Mouse (Mus musculus) frontal cortex, postnatal 10 days (tissue): ENCODE results near the gene 4930453N24Rik.

Source experiments
- DNase-seq, 2 experiments: peaks; one replicate each; pipeline ENCODE4 v3.0.0; 2022; ENCODE audit warnings: low spot score in 2 of 2, mixed read lengths in 1 of 2

Gene 4930453N24Rik

GRCm38 (mm10) chr16:64723273-64724057 is 47.5 kb downstream of the 4930453N24Rik start:
- DNase-seq: peak; percentile 21 to 40

- DNase-seq: no peak
Measured at GRCm38 (mm10) chr16:64721542-64721941, 49.4 kb downstream of the 4930453N24Rik start.

GRCm38 (mm10) chr16:64719096-64719495 is 51.9 kb downstream of the 4930453N24Rik start:
- DNase-seq: no peak

GRCm38 (mm10) chr16:64717814-64718213 is 53.1 kb downstream of the 4930453N24Rik start:
- DNase-seq: no peak

- DNase-seq: peak; percentile 38 to 52
Measured at GRCm38 (mm10) chr16:64711816-64712215, 59.1 kb downstream of the 4930453N24Rik start.
